Mouse (Mus musculus) liver, postnatal 0 days (tissue): ENCODE measurements around the gene Cux2.

Experiments used
- CTCF ChIP-seq: sonication (generic); IDR thresholded peaks from 2 replicates; pipeline ENCODE4 v1.5.1; 2016; ENCODE audit warnings: antibody characterized with exemption, low read depth
- EP300 ChIP-seq: IDR thresholded peaks from 2 replicates; pipeline ENCODE4 v1.6.1; 2016; ENCODE audit warnings: antibody characterized with exemption, low read depth, mild to moderate bottlenecking

DNA sequence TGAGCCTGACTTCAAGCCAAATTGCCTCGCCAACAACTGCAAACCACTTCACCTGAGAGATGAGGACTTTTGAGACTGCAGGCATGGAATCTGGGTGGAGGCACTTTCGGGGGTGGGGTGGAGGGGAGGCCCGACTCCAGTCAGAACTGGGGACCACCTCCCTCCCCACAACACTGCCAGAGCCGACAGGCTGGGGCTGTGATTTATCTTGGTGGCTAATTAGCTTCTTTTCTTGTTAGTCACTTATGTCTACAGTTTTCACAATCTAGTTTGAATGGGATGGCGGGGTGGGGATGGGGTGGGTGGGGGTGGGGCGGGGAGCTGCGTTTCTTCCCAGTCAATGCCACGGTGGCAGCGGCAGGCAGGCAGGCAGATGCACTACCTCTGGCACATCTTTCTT, 125.5 kb downstream of the Cux2 start:
- TF ChIP-seq CTCF (no peak), EP300 (no peak)
